Mouse (Mus musculus): ENCODE data around the gene Stk32c. TPM values are rescaled to one million over a fixed set of nuclear protein-coding genes. Genes with fewer than 3 reads are reported as not detected.

The Stk32c gene
- polyA plus RNA-seq, 1 experiment from 2014 or later: 0.15 TPM

DNA sequence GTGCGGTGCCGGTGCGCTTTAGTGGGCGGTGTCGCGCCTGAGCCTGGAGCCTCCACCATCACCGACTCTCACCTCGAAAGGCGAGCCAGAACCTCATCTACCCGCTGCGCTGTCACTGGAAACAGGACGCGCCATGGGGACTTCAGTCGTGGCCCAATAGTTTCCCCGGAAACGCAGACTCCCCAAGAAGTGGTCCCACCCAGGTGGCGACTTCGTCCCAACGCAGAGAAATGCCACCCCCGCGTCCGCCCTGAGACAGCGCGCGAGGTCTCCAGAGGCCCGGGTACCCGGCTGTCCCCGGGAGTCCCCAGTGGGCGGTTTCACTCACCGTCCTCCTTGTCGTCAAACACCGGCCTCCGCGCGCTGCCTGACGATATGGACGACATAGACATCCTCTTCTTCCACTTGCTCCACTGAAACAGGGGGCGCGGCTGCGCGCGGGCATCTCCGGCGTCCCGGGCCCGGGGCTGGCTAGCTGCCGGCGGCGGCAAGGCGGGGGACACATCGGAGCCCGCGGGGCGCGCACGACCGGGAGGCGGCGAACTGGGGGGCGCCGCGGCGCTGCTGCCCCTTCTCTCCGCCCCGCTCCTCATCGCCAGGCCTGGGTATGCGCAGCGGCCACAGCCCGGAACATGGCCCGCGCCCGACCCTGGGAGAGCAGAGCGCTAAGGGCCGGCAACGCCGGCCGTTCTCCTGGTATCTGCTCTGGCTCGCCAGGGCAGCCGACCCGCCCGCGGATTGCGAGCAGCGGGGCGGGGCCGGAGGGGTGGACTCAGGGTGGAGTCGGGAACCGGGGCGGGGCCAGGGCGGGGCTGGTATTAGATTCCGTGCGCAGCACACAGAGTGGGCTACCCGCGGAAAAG lies 25.1 kb downstream of the Stk32c start:
- Histone ChIP-seq H3K4me3 (ENCODE audit: low read length) (peak overlapping the region; percentile 68), H3K9ac (ENCODE audit: low read depth, low read length) (peak overlapping the region; percentile 70), H3K27ac (ENCODE audit: low read length) (no peak overlapping the region), H3K36me3 (ENCODE audit: control insufficient read depth, insufficient read depth, low read length) (no peaks in the 10 kb centered on the region), H3K4me1 (ENCODE audit: control insufficient read depth, insufficient read depth, low read length) (peaks cover 8% of the 10 kb centered on the region), H3K27me3 (replicated peaks; ENCODE audit: control insufficient read depth, insufficient read depth, low read length) (peaks cover 31% of the 10 kb centered on the region), H3K4me2 (ENCODE audit: low read depth, low read length) (peak overlapping the region; percentile 100), H3K9me3 (ENCODE audit: control insufficient read depth, low read length) (no peaks in the 10 kb centered on the region)
- under 1% methylated on average over 91 of the region's 94 CpGs for WGBS
- peak; percentile 98 for ATAC-seq

DNA sequence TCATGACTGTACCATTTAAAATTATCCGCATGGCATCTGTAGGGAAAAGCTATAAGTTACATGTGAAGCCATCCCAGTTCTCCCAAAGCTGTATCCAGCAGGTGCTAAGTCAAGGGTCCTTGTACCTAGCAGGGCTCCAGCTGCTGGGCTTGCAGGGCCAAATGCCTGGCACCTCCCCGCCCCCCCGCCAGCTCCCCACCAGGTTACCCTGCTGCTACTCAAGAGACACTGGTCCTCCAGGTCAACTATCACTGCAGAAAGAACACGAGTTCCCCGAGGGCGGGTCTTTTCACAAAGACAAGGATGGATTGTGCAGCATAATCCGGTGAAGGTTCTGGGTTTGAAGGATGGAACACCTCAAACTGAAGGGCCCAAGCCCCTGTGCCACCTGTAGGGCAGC lies 25.8 kb downstream of the Stk32c start:
- WGBS: 34% methylated on average over 7 of the region's 7 CpGs

DNA sequence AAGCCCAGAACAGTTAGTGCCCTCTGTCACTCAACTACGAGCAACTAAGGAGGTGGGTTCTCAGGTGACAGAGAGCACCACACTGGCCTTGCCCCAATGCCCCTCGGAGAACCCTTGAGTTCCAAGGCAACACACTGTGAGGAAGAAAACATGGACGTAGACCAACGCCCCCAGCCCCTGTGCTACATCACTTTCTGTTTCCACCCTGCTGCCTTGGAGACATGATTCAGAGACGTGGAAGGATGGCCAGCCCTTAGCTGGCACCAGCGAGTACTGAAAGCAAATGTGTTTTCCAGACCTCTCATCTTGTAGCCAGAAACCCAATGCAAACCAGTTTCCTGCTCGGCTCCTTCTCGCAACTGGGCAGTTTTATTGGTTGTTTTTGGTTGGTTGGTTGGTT lies 26.7 kb downstream of the Stk32c start:
- no peak overlapping the region for H3K27ac ChIP-seq (ENCODE audit: low read length)
- peaks cover 31% of the 10 kb centered on the region for H3K27me3 ChIP-seq (replicated peaks; ENCODE audit: control insufficient read depth, insufficient read depth, low read length)
- H3K4me2 ChIP-seq (ENCODE audit: low read depth, low read length): no peak overlapping the region
- ATAC-seq: no peak
- H3K36me3 ChIP-seq (ENCODE audit: control insufficient read depth, insufficient read depth, low read length): no peaks in the 10 kb centered on the region
- H3K4me3 ChIP-seq (ENCODE audit: low read length): no peak overlapping the region
- H3K4me1 ChIP-seq (ENCODE audit: control insufficient read depth, insufficient read depth, low read length): peaks cover 8% of the 10 kb centered on the region
- H3K9ac ChIP-seq (ENCODE audit: low read depth, low read length): no peak overlapping the region
- no peaks in the 10 kb centered on the region for H3K9me3 ChIP-seq (ENCODE audit: control insufficient read depth, low read length)
- WGBS: 67% methylated on average over 8 of the region's 8 CpGs

More for the DNA sequence above, 25.8 kb downstream of the Stk32c start:
- H3K9me3 ChIP-seq (ENCODE audit: control insufficient read depth, low read length): no peaks in the 10 kb centered on the region
- H3K4me2 ChIP-seq (ENCODE audit: low read depth, low read length): peak overlapping the region; percentile 100
- no peak overlapping the region for H3K9ac ChIP-seq (ENCODE audit: low read depth, low read length)
- H3K27me3 ChIP-seq (replicated peaks; ENCODE audit: control insufficient read depth, insufficient read depth, low read length): peaks cover 31% of the 10 kb centered on the region
- H3K4me1 ChIP-seq (ENCODE audit: control insufficient read depth, insufficient read depth, low read length): peaks cover 8% of the 10 kb centered on the region
- H3K27ac ChIP-seq (ENCODE audit: low read length): no peak overlapping the region
- no peaks in the 10 kb centered on the region for H3K36me3 ChIP-seq (ENCODE audit: control insufficient read depth, insufficient read depth, low read length)
- peak overlapping the region; percentile 68 for H3K4me3 ChIP-seq (ENCODE audit: low read length)
- no peak for ATAC-seq

DNA sequence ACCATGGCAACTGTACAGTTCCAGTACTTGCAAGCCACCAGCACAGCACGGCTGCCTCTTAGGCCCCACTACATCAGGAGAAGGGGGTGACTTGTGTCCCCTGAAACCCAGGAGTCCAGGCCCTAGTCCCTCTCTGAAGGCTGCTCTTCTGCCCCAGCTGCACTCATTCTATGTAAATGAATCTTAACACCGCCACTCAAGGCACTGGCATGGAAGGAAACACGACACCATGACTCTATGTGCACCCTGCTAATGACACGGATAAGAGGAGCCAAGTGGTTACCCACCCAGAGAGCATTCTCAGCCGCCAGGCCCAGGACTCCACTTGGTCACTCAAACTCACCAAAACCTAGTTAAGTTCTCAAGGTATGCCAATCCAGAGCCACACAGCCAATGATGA lies 27.1 kb downstream of the Stk32c start:
- Histone ChIP-seq H3K4me2 (ENCODE audit: low read depth, low read length) (no peak overlapping the region), H3K27me3 (replicated peaks; ENCODE audit: control insufficient read depth, insufficient read depth, low read length) (peaks cover 31% of the 10 kb centered on the region), H3K27ac (ENCODE audit: low read length) (no peak overlapping the region), H3K9ac (ENCODE audit: low read depth, low read length) (no peak overlapping the region), H3K4me3 (ENCODE audit: low read length) (no peak overlapping the region), H3K36me3 (ENCODE audit: control insufficient read depth, insufficient read depth, low read length) (no peaks in the 10 kb centered on the region), H3K9me3 (ENCODE audit: control insufficient read depth, low read length) (no peaks in the 10 kb centered on the region), H3K4me1 (ENCODE audit: control insufficient read depth, insufficient read depth, low read length) (peaks cover 8% of the 10 kb centered on the region)
- WGBS: 54% methylated on average over 5 of the region's 5 CpGs
- no peak for ATAC-seq

DNA sequence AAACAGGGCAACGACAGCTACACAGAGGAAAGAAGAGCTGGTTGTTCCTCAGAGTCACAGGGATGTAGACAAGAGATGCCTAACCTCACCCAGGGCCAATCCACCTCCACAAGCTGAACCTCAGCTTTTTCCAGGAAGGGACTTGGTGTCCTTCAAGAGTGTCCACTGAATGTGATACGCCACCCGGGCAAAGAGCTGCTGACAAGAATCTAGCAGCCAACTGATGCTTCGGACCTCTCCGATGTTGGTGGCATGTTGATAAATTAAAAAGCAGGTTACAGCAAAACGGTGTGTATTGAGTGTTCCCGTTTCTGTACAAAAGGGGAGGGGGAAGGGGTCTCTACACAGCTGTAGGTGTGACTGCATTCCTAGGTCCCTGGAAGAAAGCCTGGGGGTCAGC lies 28.3 kb downstream of the Stk32c start:
- no peak for ATAC-seq
- WGBS: 74% methylated on average over 7 of the region's 7 CpGs
- Histone ChIP-seq H3K9me3 (ENCODE audit: control insufficient read depth, low read length) (no peaks in the 10 kb centered on the region), H3K4me1 (ENCODE audit: control insufficient read depth, insufficient read depth, low read length) (peaks cover 8% of the 10 kb centered on the region), H3K27ac (ENCODE audit: low read length) (no peak overlapping the region), H3K9ac (ENCODE audit: low read depth, low read length) (no peak overlapping the region), H3K27me3 (replicated peaks; ENCODE audit: control insufficient read depth, insufficient read depth, low read length) (peaks cover 31% of the 10 kb centered on the region), H3K4me2 (ENCODE audit: low read depth, low read length) (no peak overlapping the region), H3K36me3 (ENCODE audit: control insufficient read depth, insufficient read depth, low read length) (no peaks in the 10 kb centered on the region), H3K4me3 (ENCODE audit: low read length) (no peak overlapping the region)

DNA sequence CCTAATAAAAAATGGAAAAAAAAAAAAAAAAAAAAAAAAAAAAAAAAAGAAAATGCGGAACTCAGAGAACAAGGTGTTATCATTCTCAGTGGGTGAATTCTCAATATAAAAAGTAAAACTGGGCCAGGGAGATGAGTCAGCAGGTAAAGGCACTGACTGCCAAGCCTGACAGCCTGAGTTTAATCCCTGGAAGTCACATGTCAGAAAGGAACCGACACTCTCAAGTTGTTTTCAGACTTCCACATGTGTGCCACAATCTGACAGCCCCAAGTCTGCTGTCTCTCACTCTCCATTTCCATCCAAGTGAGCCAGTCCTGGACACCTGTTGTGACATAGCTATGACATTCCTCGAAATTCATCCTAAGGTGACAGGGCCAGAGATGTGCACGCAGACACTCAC lies 28.7 kb downstream of the Stk32c start:
- no peak overlapping the region for H3K4me2 ChIP-seq (ENCODE audit: low read depth, low read length)
- H3K4me1 ChIP-seq (ENCODE audit: control insufficient read depth, insufficient read depth, low read length): peaks cover 8% of the 10 kb centered on the region
- no peaks in the 10 kb centered on the region for H3K36me3 ChIP-seq (ENCODE audit: control insufficient read depth, insufficient read depth, low read length)
- no peak overlapping the region for H3K9ac ChIP-seq (ENCODE audit: low read depth, low read length)
- WGBS: 78% methylated on average over 4 of the region's 4 CpGs
- no peak overlapping the region for H3K4me3 ChIP-seq (ENCODE audit: low read length)
- no peak for ATAC-seq
- no peaks in the 10 kb centered on the region for H3K9me3 ChIP-seq (ENCODE audit: control insufficient read depth, low read length)
- no peak overlapping the region for H3K27ac ChIP-seq (ENCODE audit: low read length)
- H3K27me3 ChIP-seq (replicated peaks; ENCODE audit: control insufficient read depth, insufficient read depth, low read length): peaks cover 31% of the 10 kb centered on the region

DNA sequence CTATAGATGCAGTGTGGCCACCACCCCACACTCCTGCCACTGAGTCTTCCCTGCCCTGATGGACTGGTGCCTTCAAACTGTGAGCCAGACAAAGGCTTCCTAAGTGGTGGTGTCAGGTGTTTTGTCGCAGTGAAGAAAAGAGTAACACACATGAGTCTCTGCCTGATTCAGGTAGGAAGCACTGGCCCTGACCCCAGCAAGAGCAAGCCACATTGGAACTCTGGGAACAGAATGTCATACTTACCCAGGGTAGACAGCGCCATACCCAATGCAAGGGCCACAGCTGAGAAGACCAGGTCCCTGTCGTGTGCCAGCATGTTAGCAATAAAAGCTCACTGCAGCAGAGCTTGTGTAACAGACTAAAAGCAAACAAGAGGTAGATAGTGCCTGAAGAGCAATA lies 33.0 kb downstream of the Stk32c start:
- no peak overlapping the region for H3K4me3 ChIP-seq (ENCODE audit: low read length)
- no peaks in the 10 kb centered on the region for H3K4me1 ChIP-seq (ENCODE audit: control insufficient read depth, insufficient read depth, low read length)
- ATAC-seq: no peak
- H3K4me2 ChIP-seq (ENCODE audit: low read depth, low read length): no peak overlapping the region
- no peaks in the 10 kb centered on the region for H3K36me3 ChIP-seq (ENCODE audit: control insufficient read depth, insufficient read depth, low read length)
- no peaks in the 10 kb centered on the region for H3K27me3 ChIP-seq (replicated peaks; ENCODE audit: control insufficient read depth, insufficient read depth, low read length)
- H3K9ac ChIP-seq (ENCODE audit: low read depth, low read length): no peak overlapping the region
- WGBS: 79% methylated on average over 3 of the region's 3 CpGs
- no peaks in the 10 kb centered on the region for H3K9me3 ChIP-seq (ENCODE audit: control insufficient read depth, low read length)
- H3K27ac ChIP-seq (ENCODE audit: low read length): no peak overlapping the region

DNA sequence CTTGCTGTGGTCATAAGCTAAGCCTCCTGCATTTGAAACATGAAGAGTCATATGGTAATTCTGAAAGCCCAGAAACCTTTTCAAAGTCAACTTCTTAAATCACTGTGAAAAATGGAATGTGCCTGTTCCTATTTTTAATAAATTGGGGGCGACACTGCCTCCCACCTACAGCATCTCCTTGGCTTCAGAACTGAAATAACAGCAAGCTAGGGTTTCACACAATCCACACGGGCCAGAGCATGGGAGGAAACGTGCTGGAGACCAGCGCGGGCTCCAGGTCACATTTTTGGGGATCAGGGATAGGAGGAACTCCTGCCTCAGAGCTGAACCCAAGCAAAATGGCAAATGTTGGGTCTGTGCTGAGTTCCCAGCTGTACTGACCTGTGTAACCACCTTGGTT lies 33.8 kb downstream of the Stk32c start:
- no peak for ATAC-seq
- H3K36me3 ChIP-seq (ENCODE audit: control insufficient read depth, insufficient read depth, low read length): no peaks in the 10 kb centered on the region
- H3K27ac ChIP-seq (ENCODE audit: low read length): no peak overlapping the region
- H3K4me1 ChIP-seq (ENCODE audit: control insufficient read depth, insufficient read depth, low read length): no peaks in the 10 kb centered on the region
- no peak overlapping the region for H3K4me3 ChIP-seq (ENCODE audit: low read length)
- no peaks in the 10 kb centered on the region for H3K27me3 ChIP-seq (replicated peaks; ENCODE audit: control insufficient read depth, insufficient read depth, low read length)
- WGBS: 75% methylated on average over 5 of the region's 5 CpGs
- no peaks in the 10 kb centered on the region for H3K9me3 ChIP-seq (ENCODE audit: control insufficient read depth, low read length)
- H3K9ac ChIP-seq (ENCODE audit: low read depth, low read length): no peak overlapping the region
- no peak overlapping the region for H3K4me2 ChIP-seq (ENCODE audit: low read depth, low read length)

DNA sequence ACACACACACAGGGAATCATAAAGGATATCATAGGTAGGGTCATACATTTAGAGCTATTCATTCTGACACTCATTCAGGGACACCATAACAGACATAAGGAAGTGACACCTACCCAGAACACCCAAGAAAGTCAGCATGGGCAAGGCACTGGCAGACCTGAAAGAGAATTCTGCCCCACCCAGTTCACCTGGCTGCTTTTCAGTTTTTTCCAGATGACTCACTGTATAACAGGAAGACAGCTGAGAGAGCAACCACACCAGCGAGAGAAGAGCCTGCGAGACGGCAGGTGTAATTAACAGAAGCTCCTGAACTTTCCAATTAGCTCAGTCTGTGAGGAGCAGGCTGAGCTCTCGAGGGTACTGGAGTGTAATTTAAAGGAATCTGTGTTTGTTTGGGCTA lies 44.0 kb downstream of the Stk32c start:
- 0 out of 2 replicates have a peak, but pooled peaks cover 5% of the 10 kb centered on the region for H3K9me3 ChIP-seq (ENCODE audit: control insufficient read depth, low read length)
- H3K4me2 ChIP-seq (ENCODE audit: low read depth, low read length): no peak overlapping the region
- WGBS: 47% methylated on average over 4 of the region's 4 CpGs
- no peak overlapping the region for H3K4me3 ChIP-seq (ENCODE audit: low read length)
- no peaks in the 10 kb centered on the region for H3K4me1 ChIP-seq (ENCODE audit: control insufficient read depth, insufficient read depth, low read length)
- H3K27me3 ChIP-seq (replicated peaks; ENCODE audit: control insufficient read depth, insufficient read depth, low read length): no peaks in the 10 kb centered on the region
- no peak for ATAC-seq
- H3K9ac ChIP-seq (ENCODE audit: low read depth, low read length): no peak overlapping the region
- no peaks in the 10 kb centered on the region for H3K36me3 ChIP-seq (ENCODE audit: control insufficient read depth, insufficient read depth, low read length)
- H3K27ac ChIP-seq (ENCODE audit: low read length): no peak overlapping the region
